Mouse (Mus musculus) effector memory CD4-positive, alpha-beta T cell, adult 5 months (primary cell): ENCODE results near the gene Car2. TPM values are rescaled to one million over a fixed set of nuclear protein-coding genes. Genes with fewer than 3 reads are reported as not detected.

Experiments
- polyA plus RNA-seq: library from polyadenylated mRNA; unstranded; fragments of 100-300 nt; shearing (Covaris generic); gene quantifications from one replicate; pipeline ENCODE4 v1.2.1, GENCODE M21; 2017

The Car2 gene
- 0.50 TPM for polyA plus RNA-seq

DNA sequence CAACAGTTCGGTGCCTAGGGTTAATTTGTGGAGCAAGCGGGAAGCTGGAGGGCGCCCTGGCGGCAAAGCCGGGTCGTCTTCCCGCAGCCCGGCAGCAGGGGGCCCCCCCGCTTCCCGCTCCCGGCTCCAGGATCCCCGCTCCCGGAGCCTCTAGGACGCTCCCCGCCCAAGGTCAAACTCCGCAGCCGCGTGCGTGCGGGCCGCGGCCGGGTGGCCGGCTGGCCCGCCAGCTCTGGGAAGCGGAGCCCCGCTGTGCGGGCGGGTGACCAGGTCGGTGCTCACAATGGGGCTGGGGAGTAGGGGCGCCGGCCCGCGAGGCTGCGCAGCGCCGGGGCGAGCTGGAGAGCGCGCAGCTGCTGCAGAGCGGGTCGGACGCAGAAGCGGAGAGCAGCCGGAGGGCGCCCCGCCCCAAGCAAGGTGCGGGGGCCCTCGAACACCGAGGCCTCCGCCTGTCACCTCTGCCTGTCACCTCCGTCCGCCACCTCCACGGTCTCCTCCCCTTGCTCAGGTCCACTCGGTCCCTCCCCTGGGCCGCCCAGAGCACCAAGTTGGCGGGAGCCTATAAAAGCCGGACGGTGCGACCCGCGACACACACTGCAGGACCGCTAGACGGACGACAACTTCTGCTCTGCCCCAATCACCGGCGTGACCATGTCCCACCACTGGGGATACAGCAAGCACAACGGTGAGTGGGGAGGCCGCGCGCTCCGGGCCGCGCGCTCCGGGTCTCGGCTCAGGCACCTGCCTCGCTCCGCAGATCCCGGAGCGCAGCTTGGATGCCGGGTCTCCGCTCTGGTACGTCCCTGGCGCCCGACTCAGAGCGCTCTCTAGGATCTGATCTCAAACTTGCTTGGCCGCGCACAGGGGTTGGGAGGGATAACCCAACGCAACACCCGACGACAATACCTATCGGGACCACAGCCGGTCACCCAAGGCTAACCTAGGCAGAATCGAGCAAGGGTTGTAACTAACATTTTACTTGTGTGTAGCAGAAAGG lies at the start of gene Car2:
Gene Car2, plus strand, starts transcription at position 172 of the 997 bp plus-strand sequence.

GRCm38 (mm10) chr3:14863022-14863711 lies 22.9 kb upstream of the Car2 start, which contains the start of gene Car3:
Gene Car3, plus strand, starts transcription at chr3:14863512.

Other genes starting within 250 kb of the Car2 start
- not detected for gene Car13, start 244.5 kb upstream of the Car2 start, polyA plus RNA-seq
- not detected for gene Car1, start 77.9 kb upstream of the Car2 start, polyA plus RNA-seq
- not detected for gene Car3, start 22.8 kb upstream of the Car2 start, polyA plus RNA-seq